Mouse (Mus musculus) heart, postnatal 0 days (tissue): ENCODE results near the gene Tnxb.

Source experiments
- CTCF ChIP-seq: IDR thresholded peaks from 2 replicates; pipeline ENCODE4 v1.5.1; 2016; ENCODE audit warnings: antibody characterized with exemption, control low read depth, low read depth
- EP300 ChIP-seq: IDR thresholded peaks from 2 replicates; pipeline ENCODE4 v1.6.1; 2016; ENCODE audit warnings: antibody characterized with exemption, low read depth

DNA sequence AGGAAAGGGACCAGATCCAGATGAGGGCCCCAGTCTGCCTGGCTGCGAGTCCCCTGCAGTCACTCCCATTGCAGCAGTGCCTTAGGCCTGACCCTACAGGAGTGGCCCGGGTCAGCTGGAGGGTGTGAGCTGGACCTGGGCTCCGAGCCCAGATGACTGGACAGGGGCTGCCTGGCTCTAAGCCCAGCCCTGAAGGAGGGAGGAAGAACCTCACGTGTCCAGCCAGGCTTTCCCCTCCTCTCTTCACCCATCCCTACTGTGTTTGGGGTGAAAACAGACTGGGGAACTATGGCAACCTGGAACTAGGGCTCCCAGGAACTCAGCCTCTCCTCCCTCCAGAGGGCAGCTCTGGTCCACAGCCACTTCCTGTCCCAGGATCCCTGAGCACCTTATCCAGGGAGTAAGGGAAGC is 14.7 kb upstream of the Tnxb start:
- TF ChIP-seq CTCF (peak; percentile 40), EP300 (0 out of 2 replicates have a peak, but pooled peaks have one; percentile 59)
